Mouse (Mus musculus) cerebellum, postnatal 25 days (tissue): ENCODE data around the gene Clmn.

ENCODE experiments used
- DNase-seq, 2 experiments: peaks; one replicate each; pipeline ENCODE4 v3.0.0; 2021; ENCODE audit warnings: mixed read lengths in 2 of 2

Clmn gene

DNA sequence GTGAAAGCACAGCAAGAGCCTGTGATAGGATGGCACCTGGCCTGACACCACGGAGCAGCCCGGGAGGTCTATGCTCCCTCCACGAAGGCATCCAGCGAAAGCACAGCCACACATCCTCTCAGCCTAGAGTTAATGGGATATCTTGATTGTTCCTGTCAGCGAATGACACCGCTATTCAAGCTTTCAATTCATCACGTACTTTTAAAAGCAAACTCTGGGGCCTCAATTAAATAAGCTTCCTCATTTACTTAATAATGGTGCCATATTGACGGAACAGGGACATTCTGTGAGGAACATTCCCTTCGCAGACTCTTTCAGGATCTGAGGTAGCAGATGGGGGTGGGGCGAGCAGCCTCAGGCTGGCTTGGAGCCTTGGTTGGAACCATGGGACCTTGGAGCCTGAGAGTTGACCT lies 14.7 kb upstream of the Clmn start:
- no peak for DNase-seq

- DNase-seq, result no peak
Observed at GRCm38 (mm10) chr12:104876053-104876452, 11.2 kb upstream of the Clmn start.

GRCm38 (mm10) chr12:104871987-104872386 lies 7.1 kb upstream of the Clmn start:
- no peak for DNase-seq

- DNase-seq, result no peak
Observed at GRCm38 (mm10) chr12:104869737-104870136, 4.9 kb upstream of the Clmn start.

- DNase-seq, result no peak
Observed at GRCm38 (mm10) chr12:104868430-104868829, 3.6 kb upstream of the Clmn start.

DNA sequence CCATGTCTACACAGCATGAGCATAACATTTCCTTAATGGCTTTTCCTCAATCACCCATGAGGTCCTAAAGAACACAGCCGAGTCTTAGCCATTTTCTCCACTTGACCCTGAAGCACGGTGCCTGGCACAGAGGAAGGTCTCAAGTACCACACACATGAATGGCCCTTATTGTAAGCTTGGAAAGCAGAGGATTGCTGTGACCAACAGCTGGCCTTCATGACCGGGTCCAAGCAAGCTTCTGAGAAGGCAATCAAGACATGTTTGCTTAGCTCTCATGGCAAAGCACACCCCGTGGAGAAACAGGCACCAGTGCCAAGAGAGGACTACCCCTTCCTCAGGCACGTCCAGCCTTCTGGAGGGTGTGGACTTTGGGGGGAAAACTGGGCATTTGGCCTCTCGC lies 3.0 kb upstream of the Clmn start:
- DNase-seq, result no peak

DNA sequence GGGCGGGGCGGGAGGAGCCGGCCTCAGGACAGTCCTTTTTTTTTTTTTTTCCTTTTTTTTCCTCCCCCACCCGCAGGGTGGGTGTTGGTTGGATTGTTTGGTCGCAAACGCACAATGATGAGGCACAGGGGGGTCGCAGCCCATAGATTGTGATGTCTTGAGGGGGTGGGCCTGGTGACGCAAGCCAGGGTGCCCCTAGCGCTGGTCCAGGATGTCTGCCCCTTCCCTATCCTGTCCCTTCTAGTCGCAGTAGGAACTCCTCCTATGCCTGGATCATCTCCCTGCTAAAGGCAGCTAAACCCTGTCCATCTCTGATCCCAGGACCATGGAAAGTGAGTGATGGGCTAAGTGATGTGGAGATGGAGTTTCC lies 275 bp upstream of the Clmn start:
- DNase-seq, result no peak

GRCm38 (mm10) chr12:104863653-104864052 lies 1.2 kb downstream of the Clmn start:
- no peak for DNase-seq

GRCm38 (mm10) chr12:104859140-104859539 lies 5.7 kb downstream of the Clmn start:
- DNase-seq, result peak; percentile 30 to 43

GRCm38 (mm10) chr12:104858732-104859131 lies 6.1 kb downstream of the Clmn start:
- DNase-seq, result no peak

DNA sequence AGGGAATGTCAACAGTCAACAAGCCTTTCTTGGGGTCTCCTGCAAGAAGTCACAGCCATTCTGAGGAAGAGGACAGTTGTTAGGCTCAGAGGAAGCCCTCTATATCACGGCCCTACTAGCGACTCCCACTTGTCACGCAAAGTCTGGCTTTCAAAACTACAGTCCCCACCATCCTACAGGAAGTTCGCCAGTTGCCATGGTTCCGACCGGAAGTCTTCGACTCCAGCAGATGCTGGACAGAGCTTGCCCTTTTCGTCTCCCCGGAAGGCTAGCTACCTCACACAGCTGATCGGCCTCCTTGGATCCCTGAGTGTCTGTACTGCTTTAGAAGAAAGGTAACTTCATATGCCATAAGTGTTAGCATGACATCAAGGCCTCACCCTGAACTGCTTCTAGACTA lies 7.3 kb downstream of the Clmn start:
- DNase-seq, result no peak

DNA sequence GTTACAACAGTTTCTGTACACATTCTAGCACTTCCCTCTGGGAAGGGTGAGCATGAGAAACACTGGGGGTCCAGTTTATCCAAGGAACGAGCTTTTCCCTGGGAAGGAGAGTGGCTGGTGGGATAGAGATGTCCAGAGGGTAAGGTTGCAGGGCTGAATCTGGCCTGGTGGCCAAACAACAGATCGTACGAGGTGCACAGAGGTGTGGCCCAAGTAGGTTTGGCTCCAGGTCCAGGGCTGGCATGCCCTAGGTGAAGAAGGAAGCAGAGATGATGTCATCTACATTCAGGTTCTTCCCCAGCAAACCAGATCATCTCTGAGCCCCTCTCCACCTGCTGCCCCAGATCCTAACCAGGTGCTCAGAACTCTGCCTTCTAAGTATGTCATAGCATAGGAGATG lies 8.3 kb downstream of the Clmn start:
- DNase-seq, result no peak

DNA sequence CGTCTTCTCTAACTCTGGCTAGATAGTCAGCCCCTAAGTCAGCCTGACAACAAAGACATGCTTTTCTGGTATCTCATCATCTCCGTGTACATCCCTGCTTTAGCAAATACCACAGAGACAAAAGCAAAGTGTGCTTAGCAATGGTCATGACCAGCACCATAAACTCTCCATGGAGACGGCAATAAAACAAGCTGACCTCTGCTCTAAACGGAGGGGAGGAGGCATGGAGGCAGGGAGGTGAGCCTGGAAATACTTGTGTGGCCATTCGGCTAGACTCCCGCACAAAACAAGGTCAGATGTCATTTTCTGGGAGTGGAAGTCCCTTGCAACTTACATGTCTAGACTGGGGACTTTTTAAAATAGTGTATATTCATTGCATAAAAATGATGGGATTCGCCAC lies 9.3 kb downstream of the Clmn start:
- DNase-seq, result no peak

GRCm38 (mm10) chr12:104854826-104855225 lies 10.1 kb downstream of the Clmn start:
- DNase-seq, result no peak

DNA sequence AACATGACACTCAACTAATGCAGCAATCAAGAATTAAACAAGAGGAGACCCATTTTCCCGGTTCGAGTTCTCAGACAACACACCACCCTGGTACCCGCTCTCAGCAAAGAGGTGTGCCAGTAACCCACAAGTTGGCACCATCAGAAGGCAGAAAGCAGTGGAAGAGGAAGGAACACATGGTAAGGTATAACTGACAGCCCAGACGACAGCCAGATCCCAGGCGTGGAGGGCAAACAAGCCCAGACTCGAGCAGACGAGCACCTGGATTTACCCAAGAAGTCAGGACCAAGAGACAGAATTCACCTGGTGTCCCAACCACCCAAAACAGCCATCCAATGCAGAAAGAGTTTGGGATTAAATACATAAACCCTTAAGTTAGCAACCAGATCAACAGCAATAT lies 11.5 kb downstream of the Clmn start:
- DNase-seq, result no peak

GRCm38 (mm10) chr12:104851711-104852508 lies 13.0 kb downstream of the Clmn start:
- DNase-seq, result peak in 1 of 2 experiments; percentile 47

DNA sequence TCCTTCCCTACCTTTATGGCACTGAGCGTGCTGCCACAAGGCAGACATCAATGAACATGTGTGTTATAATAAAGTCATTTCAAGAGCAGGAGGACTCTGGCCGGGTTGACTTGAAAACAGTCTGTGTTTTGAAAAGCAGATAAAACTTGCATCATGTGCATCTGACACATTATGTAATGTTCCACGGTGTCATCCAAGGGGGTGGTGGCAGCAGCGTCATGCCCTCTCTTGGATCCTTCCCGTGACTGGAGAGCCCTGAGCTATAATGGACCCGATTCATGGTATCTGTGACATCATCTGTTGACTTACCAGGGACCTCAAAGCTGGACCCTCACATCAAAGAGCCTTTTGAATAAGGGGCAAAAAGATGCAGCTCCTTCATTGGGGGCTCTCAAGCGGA lies 14.8 kb downstream of the Clmn start:
- no peak for DNase-seq

GRCm38 (mm10) chr12:104848667-104849066 lies 16.2 kb downstream of the Clmn start:
- DNase-seq, result no peak

DNA sequence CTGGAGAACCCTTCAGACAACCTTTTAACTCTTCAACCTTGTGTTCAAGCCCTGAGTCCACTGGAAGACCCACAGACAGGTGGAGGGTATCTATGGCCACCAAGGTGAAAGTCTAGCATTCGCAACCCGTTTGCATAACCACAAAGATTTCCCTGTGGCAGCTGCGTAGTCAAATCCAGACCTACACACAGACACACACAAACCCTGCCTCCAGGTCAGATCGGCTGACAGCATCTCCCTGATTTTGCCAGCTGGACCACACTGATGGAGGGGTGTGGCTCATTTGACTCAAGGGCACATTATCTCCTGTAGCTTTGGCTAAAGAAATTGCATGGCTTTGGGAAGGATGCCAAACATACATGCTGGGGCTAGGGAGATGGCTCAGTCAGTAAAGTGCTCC lies 17.6 kb downstream of the Clmn start:
- no peak for DNase-seq

- no peak for DNase-seq
Observed at GRCm38 (mm10) chr12:104845707-104846106, 19.2 kb downstream of the Clmn start.

- DNase-seq, result no peak
Observed at GRCm38 (mm10) chr12:104844989-104845388, 19.9 kb downstream of the Clmn start.

DNA sequence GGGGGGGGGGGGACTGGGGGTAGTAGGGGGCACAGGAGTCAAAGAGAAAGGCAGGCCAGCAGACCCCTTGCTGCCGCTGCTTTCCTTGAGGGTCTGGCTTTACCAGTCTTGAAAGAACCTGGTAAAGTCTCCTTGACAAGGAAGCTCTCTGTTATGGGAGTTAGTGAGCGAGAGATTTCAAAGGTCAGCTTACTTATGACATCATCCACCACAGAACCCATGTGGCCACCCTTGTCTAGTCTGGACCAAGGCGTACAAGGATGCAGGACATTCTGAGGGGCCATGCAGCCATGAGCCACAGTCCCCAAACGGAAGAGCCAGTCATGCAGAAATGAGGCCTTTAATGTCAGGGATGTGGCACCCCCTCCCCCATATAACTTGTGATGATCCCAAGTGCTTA lies 20.6 kb downstream of the Clmn start:
- DNase-seq, result no peak

DNA sequence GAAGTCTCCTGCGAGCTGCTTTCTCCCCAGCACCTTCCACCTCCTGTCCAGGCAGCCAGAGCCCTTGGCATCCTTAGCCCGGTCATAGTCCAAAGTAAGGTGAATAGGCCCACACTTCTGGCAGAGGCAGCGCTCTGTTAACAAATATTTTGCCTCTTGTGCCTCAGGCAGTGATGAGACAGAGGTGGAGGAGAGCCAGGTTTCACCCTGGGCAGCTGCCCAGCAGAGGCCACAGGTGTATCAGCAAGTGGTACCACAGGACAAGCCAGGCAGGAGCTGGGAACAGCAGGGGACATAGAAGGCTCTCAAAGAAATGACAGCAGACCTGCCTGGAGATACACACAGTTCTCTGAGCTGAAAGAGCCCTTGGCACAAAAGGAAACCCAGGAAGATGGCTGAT lies 23.6 kb downstream of the Clmn start:
- peak in 1 of 2 experiments; percentile 29 for DNase-seq

DNA sequence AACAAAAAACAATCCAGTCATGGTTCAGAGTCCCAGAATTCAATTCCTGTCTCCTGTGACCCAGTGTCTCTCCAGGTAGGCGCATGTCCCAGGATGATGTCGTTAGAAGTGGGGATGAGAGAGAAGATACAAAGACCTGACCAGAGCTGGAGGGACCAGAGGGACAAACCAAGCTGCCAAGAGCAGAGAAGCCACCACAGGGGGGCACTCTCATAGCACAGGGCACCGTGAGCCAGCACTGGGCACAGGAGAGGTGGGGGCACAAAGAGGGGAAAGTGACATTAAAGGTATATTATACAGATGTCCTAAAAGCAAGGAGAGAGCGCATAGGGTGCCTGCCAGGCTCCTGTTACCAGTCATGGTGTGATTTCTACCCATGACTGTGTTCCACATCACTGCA lies 25.9 kb downstream of the Clmn start:
- peak; percentile 47 to 74 for DNase-seq

DNA sequence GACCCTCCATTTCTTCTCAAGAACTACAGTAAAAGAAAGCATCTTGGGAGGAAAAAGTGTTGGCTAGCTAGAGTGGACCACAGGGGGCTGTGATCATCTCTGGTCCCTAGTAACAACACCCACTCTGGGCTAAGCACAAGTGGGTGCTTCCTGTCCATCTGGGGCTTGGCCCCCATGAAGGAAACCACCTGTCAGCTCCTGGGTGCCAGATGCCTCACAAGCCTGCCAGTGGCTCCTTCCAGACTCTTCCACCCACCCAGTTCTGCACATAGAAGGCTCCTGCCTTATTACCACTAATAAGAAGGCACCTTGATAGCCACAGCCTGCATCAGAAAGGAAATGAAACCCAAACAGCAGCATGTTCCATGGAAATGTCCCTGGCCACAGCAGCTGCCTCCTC lies 26.4 kb downstream of the Clmn start:
- DNase-seq, result no peak
